Mouse (Mus musculus) liver, postnatal 0 days (tissue): Measurements from ENCODE around the gene Gm48551. TPM values are rescaled to one million over a fixed set of nuclear protein-coding genes. Genes with fewer than 3 reads are reported as not detected.

Source experiments
- ATAC-seq: fragments of 200-750 bp; cut with Nextera tagmentation; 2 replicates; pipeline ENCODE4 v1.8.0; 2017; ENCODE audit warnings: mild to moderate bottlenecking, moderate library complexity
- DNase-seq: peaks from one replicate; pipeline ENCODE4 v3.0.0-alpha.2; 2016
- H3K27ac ChIP-seq: fragments of 300-500 bp; sonication (generic); 2 replicates; pipeline ENCODE4 v1.5.1; 2014; ENCODE audit warnings: antibody characterized with exemption, moderate library complexity, mild to moderate bottlenecking, low read depth
- H3K27me3 ChIP-seq: fragments of 300-500 bp; sonication (generic); 2 replicates; pipeline ENCODE4 v1.6.1; 2014; ENCODE audit warnings: low read length, control low read depth, mixed read lengths; ENCODE audit not compliant: insufficient read depth
- H3K36me3 ChIP-seq: fragments of 300-500 bp; sonication (generic); replicated peaks from 2 replicates; pipeline ENCODE4 v1.6.1; 2014; ENCODE audit warnings: mild to moderate bottlenecking, control low read depth, low read length, moderate library complexity, mixed read lengths; ENCODE audit not compliant: insufficient read depth
- H3K4me1 ChIP-seq: fragments of 300-500 bp; sonication (generic); 2 replicates; pipeline ENCODE4 v1.6.1; 2014; ENCODE audit warnings: antibody characterized with exemption, mild to moderate bottlenecking, control low read depth; ENCODE audit not compliant: insufficient read depth
- H3K4me2 ChIP-seq: fragments of 300-500 bp; sonication (generic); 2 replicates; pipeline ENCODE4 v1.6.1; 2014; ENCODE audit warnings: low read depth, mild to moderate bottlenecking, low read length, moderate library complexity, mixed read lengths
- H3K4me3 ChIP-seq: fragments of 300-500 bp; sonication (generic); 2 replicates; pipeline ENCODE4 v1.5.1; 2014; ENCODE audit warnings: low read depth, low read length
- H3K9ac ChIP-seq: fragments of 300-500 bp; sonication (generic); replicated peaks from 2 replicates; pipeline ENCODE4 v1.6.1; 2014; ENCODE audit warnings: mild to moderate bottlenecking, moderate library complexity
- H3K9me3 ChIP-seq: fragments of 300-500 bp; sonication (generic); 2 replicates; pipeline ENCODE4 v1.6.1; 2016; ENCODE audit warnings: mild to moderate bottlenecking, control low read depth, low read length, mixed read lengths
- CTCF ChIP-seq: sonication (generic); IDR thresholded peaks from 2 replicates; pipeline ENCODE4 v1.5.1; 2016; ENCODE audit warnings: antibody characterized with exemption, low read depth
- EP300 ChIP-seq: IDR thresholded peaks from 2 replicates; pipeline ENCODE4 v1.6.1; 2016; ENCODE audit warnings: antibody characterized with exemption, low read depth, mild to moderate bottlenecking
- WGBS: fragments of 180-500 bp; shearing (Covaris S2); extraction: QIAGEN DNeasy Blood & Tissue Kit; methylation state at CpG from one replicate; pipeline ENCODE4 v1.1.7; 2014; ENCODE audit not compliant: insufficient replicate concordance; 5-methylcytosine and 5-hydroxymethylcytosine counted together
- polyA plus RNA-seq: library from polyadenylated mRNA; unstranded; fragments of >200 nt; fragmentation: Nextera tagmentation; extraction: Ambion mirVana; gene quantifications from 2 replicates; pipeline ENCODE4 v1.2.1, GENCODE M21; 2015

Gene Gm48551
- polyA plus RNA-seq, 1 experiment from 2014 or later = 0.70 TPM

- Histone ChIP-seq H3K9me3 (no peaks in the 10 kb centered on the region), H3K9ac (peak overlapping the region; percentile 64), H3K27me3 (no peaks in the 10 kb centered on the region), H3K4me1 (peaks cover 39% of the 10 kb centered on the region), H3K27ac (peak overlapping the region; percentile 97), H3K4me3 (peak overlapping the region; percentile 57), H3K4me2 (peak overlapping the region; percentile 77), H3K36me3 (peaks cover 16% of the 10 kb centered on the region)
- ATAC-seq = no peak
- WGBS = 59% methylated on average over 3 of the region's 3 CpGs
- DNase-seq = no peak
- no peak for TF ChIP-seq EP300
- no peak for TF ChIP-seq CTCF
Observed at GRCm38 (mm10) chr10:81379183-81379553, 5.1 kb upstream of the Gm48551 start.

GRCm38 (mm10) chr10:81379809-81380378 is 4.4 kb upstream of the Gm48551 start:
- no peak for DNase-seq
- peaks cover 40% of the 10 kb centered on the region for H3K4me1 ChIP-seq
- H3K9me3 ChIP-seq = no peaks in the 10 kb centered on the region
- peak overlapping the region; percentile 97 for H3K27ac ChIP-seq
- no peak for TF ChIP-seq EP300
- TF ChIP-seq CTCF = no peak
- no peak for ATAC-seq
- peaks cover 12% of the 10 kb centered on the region for H3K36me3 ChIP-seq
- H3K27me3 ChIP-seq = no peaks in the 10 kb centered on the region
- H3K4me3 ChIP-seq = no peak overlapping the region
- 69% methylated on average over 6 of the region's 6 CpGs for WGBS
- H3K9ac ChIP-seq = peak overlapping the region; percentile 16; the same call in 1 of the 2 replicates
- H3K4me2 ChIP-seq = peak overlapping the region; percentile 7; the same call in 1 of the 2 replicates

GRCm38 (mm10) chr10:81382039-81382438 is 2.2 kb upstream of the Gm48551 start:
- 22% methylated on average over 5 of the region's 5 CpGs for WGBS
- peaks cover 14% of the 10 kb centered on the region for H3K36me3 ChIP-seq
- peaks cover 40% of the 10 kb centered on the region for H3K4me1 ChIP-seq
- peak; percentile 93 for DNase-seq
- H3K9ac ChIP-seq = peak overlapping the region; percentile 52
- H3K4me2 ChIP-seq = peak overlapping the region; percentile 47; the same call in 1 of the 2 replicates
- H3K9me3 ChIP-seq = no peaks in the 10 kb centered on the region
- peak; percentile 70 for ATAC-seq
- peak overlapping the region; percentile 97 for H3K27ac ChIP-seq
- TF ChIP-seq CTCF (no peak), EP300 (peak; percentile 99)
- no peaks in the 10 kb centered on the region for H3K27me3 ChIP-seq
- H3K4me3 ChIP-seq = no peak overlapping the region

- peaks cover 39% of the 10 kb centered on the region for H3K4me1 ChIP-seq
- H3K9me3 ChIP-seq = no peaks in the 10 kb centered on the region
Observed at GRCm38 (mm10) chr10:81384605-81384982, 328 bp downstream of the Gm48551 start.

DNA sequence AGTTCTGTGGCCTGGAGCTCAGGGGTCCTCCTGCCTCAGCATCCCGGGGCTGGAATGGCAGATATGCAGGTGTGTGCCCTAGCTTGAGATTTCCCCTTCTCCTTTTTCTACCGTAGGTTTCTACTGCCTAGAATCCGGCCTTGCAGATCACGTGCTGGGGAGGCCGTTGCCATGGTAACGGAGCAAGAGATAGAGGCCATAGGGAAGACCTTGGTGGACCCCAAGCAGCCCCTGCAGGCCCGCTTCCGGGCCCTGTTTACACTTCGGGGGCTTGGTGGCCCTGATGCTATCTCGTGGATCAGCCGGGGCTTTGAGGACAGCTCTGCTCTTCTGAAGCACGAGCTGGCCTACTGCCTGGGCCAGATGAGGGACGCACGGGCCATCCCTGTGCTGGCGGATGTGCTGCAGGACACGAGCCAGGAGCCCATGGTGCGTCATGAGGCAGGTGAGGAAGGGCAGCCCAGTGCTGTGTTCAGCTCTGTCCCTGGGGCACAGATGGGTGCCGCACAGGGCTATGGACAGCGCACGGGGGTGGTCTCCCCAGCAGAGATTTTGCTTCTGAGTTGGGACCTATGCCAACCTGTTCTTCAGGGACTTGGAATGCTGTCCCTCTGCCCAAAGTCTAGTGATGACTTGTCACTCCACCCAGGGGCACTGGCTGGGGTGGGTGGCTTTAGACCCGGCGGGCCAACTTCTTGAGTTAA is 1.5 kb downstream of the Gm48551 start:
- TF ChIP-seq CTCF (no peak), EP300 (no peak)
- peak overlapping the region; percentile 74 for H3K4me3 ChIP-seq
- H3K4me1 ChIP-seq = peaks cover 29% of the 10 kb centered on the region
- DNase-seq (no peak), ATAC-seq (no peak)
- H3K27me3 ChIP-seq = no peaks in the 10 kb centered on the region
- H3K9me3 ChIP-seq = no peaks in the 10 kb centered on the region
- H3K36me3 ChIP-seq = peaks cover 24% of the 10 kb centered on the region
- H3K9ac ChIP-seq = peak overlapping the region; percentile 89; the same call in 1 of the 2 replicates
- peak overlapping the region; percentile 75 for H3K4me2 ChIP-seq
- WGBS = 70% methylated on average over 22 of the region's 22 CpGs
- no peak overlapping the region for H3K27ac ChIP-seq

More at GRCm38 (mm10) chr10:81384605-81384982, 328 bp downstream of the Gm48551 start:
- Histone ChIP-seq H3K36me3 (peaks cover 24% of the 10 kb centered on the region), H3K27ac (peak overlapping the region; percentile 97), H3K4me3 (peak overlapping the region; percentile 74), H3K9ac (peak overlapping the region; percentile 89), H3K27me3 (no peaks in the 10 kb centered on the region), H3K4me2 (peak overlapping the region; percentile 75)
- no peak for DNase-seq
- TF ChIP-seq CTCF (no peak), EP300 (no peak)
- WGBS = under 1% methylated on average over 19 of the region's 19 CpGs
- ATAC-seq = peak; percentile 20

GRCm38 (mm10) chr10:81387716-81388115 is 3.5 kb downstream of the Gm48551 start:
- TF ChIP-seq CTCF (no peak), EP300 (no peak)
- WGBS = 91% methylated on average over 20 of the region's 20 CpGs
- H3K9me3 ChIP-seq = no peaks in the 10 kb centered on the region

More at GRCm38 (mm10) chr10:81387716-81388115, 3.5 kb downstream of the Gm48551 start:
- Histone ChIP-seq H3K36me3 (peaks cover 24% of the 10 kb centered on the region), H3K9ac (no peak overlapping the region), H3K4me2 (no peak overlapping the region), H3K4me1 (peaks cover 26% of the 10 kb centered on the region), H3K27me3 (no peaks in the 10 kb centered on the region), H3K4me3 (no peak overlapping the region), H3K27ac (no peak overlapping the region)
- ATAC-seq = no peak
- no peak for DNase-seq
